19 mouse cellular contexts compared by ENCODE assay signal in genomic region chr1:87020714-87021113, GRCm38 (mm10).
"Had no signal": no experiment of that assay in that cellular context is flagged by ENCODE, and none has a peak within 500 bp of the region (broad histone marks: within the 10 kb centered on the region; RNA-seq: fewer than 3 reads in every experiment).

No protein-coding gene starts in this region.

- H3K27me3 ChIP-seq: liver, embryonic 15.5 days; lung, embryonic 15.5 days; midbrain, embryonic 12.5 days; midbrain, embryonic 15.5 days; neural tube, embryonic 12.5 days; neural tube, embryonic 15.5 days had no signal

- H3K4me3 ChIP-seq: left cerebral cortex, adult 2 months; liver, embryonic 15.5 days; lung, embryonic 15.5 days; midbrain, embryonic 12.5 days; midbrain, embryonic 15.5 days; neural tube, embryonic 12.5 days; neural tube, embryonic 15.5 days had no signal

- H3K4me2 ChIP-seq: liver, embryonic 15.5 days; lung, embryonic 15.5 days; midbrain, embryonic 12.5 days; midbrain, embryonic 15.5 days; neural tube, embryonic 12.5 days; neural tube, embryonic 15.5 days had no signal

- DNase-seq: kidney, postnatal 10 days; kidney, postnatal 36 days; layer of hippocampus, postnatal 36 days; lung, postnatal 14 days; right cerebral cortex, adult 18-20 months; right cerebral cortex, postnatal 14 days; right cerebral cortex, postnatal 4 days; thymus, adult 2 months; thymus, postnatal 14 days; thymus, postnatal 4 days had no signal

- H3K4me1 ChIP-seq: lung, embryonic 15.5 days; midbrain, embryonic 12.5 days; midbrain, embryonic 15.5 days; neural tube, embryonic 12.5 days; neural tube, embryonic 15.5 days had no signal

- H3K9me3 ChIP-seq: liver, embryonic 15.5 days; lung, embryonic 15.5 days; midbrain, embryonic 12.5 days; midbrain, embryonic 15.5 days; neural tube, embryonic 12.5 days; neural tube, embryonic 15.5 days had no signal

- H3K36me3 ChIP-seq: lung, embryonic 15.5 days; midbrain, embryonic 15.5 days had no signal

- ATAC-seq: midbrain, embryonic 15.5 days had no signal

- H3K27ac ChIP-seq: left cerebral cortex, adult 2 months; liver, embryonic 15.5 days; lung, embryonic 15.5 days; macrophage; midbrain, embryonic 12.5 days; midbrain, embryonic 15.5 days; neural tube, embryonic 12.5 days; neural tube, embryonic 15.5 days; stomach, postnatal 0 days had no signal

- H3K9ac ChIP-seq: liver, embryonic 15.5 days; lung, embryonic 15.5 days; midbrain, embryonic 12.5 days; midbrain, embryonic 15.5 days; neural tube, embryonic 12.5 days; neural tube, embryonic 15.5 days had no signal
